Mouse (Mus musculus) heart, adult 2 months (tissue): ENCODE measurements at regions not wholly inside any gene's neighbourhood (a gene's known extent, or its start where the extent isn't known, plus 50 kb on each side); places are given as distances from the start of the nearest gene placed in this dataset.

ENCODE experiments used
- CTCF ChIP-seq: fragments of 200-600 bp; IDR thresholded peaks from 2 replicates; pipeline ENCODE4 v1.8.1; 2022; ENCODE audit warnings: antibody characterized with exemption, mild to moderate bottlenecking, moderate library complexity
- EP300 ChIP-seq: fragments of 200-500 bp; IDR thresholded peaks from 2 replicates; pipeline ENCODE4 v1.6.1; 2011; ENCODE audit warnings: low read depth, low read length, control low read depth; ENCODE audit not compliant: insufficient read depth
- POLR2A ChIP-seq: fragments of 200-500 bp; IDR thresholded peaks from 2 replicates; pipeline ENCODE4 v1.6.1; 2011; ENCODE audit warnings: mild to moderate bottlenecking, low read depth, low read length, control low read depth; ENCODE audit not compliant: insufficient read depth

GRCm38 (mm10) chr12:31134465-31134992, 60.9 kb downstream of the Fam110c start:
- TF ChIP-seq EP300, result no peak
- TF ChIP-seq CTCF, result no peak
- no peak for TF ChIP-seq POLR2A
